Mouse (Mus musculus): ENCODE measurements at regions not wholly inside any gene's neighbourhood (a gene's known extent, or its start where the extent isn't known, plus 50 kb on each side); places are given as distances from the start of the nearest gene placed in this dataset.

DNA sequence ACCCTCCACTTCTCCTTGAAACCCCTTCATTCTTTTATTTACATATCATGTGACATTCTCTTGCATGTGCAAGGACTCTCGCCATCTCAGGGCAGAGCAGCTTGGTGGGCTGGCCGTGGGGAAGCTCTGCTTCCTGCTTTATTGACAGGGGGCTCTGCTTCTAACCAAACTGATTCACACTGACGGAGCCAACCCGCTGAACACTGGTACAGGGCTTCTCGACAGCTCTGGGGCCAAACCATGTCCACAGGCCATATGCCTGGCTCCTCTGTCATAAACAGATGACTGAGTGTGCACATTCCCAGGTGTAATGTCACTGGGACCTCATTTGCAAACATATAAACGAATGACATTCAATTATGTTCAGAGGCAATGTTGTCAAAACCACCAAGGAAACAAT lies 800.7 kb downstream of the Ttll7 start:
- TF ChIP-seq CTCF (IDR thresholded peaks at IDR 0.05; ENCODE audit: low read depth) (no peak), EP300 (IDR thresholded peaks at IDR 0.05; ENCODE audit: low read depth) (no peak)

Measured in heart, postnatal 0 days (tissue).